Mouse (Mus musculus): Measurements from ENCODE around the gene Aplnr. TPM values are rescaled to one million over a fixed set of nuclear protein-coding genes. Genes with fewer than 3 reads are reported as not detected.

Aplnr gene
- polyA plus RNA-seq, 1 experiment from 2014 or later: 26.8 TPM

DNA sequence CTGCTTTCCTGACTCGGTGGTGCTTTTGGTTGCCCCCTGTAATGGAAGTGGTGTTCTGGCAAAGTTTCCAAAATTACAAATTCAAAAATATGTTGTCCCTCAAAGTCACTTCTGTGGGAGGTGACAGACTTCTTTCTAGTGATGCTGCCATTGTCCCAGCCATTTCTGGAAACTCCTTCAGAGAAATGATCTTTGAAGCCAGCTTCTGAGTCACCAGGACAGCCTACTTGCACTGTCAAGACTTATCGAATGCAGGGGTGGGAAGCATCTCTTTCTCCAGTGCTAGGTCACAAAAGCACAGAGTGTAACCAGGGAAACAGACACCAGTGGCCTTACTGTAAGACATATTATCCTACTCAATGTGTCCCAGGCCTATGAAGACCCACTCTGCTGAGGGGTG, 15.2 kb downstream of the Aplnr start:
- H3K4me3 ChIP-seq (ENCODE audit: control insufficient read depth in 1 of 2, insufficient read depth in 1 of 2, low read depth in 1 of 2, low read length in 2 of 2): no peak overlapping the region
- no peaks in the 10 kb centered on the region for H3K36me3 ChIP-seq (ENCODE audit: control insufficient read depth, insufficient read depth, low read length)
- no peak for ATAC-seq (ENCODE audit: insufficient number of reproducible peaks, insufficient read depth, low FRiP score, low read depth)
- H3K27ac ChIP-seq (replicated peaks in 1 of 2; ENCODE audit: control insufficient read depth in 1 of 2, insufficient read depth in 1 of 2, low read depth in 2 of 2, low read length in 2 of 2): no peak overlapping the region
- no peaks in the 10 kb centered on the region for H3K4me1 ChIP-seq (ENCODE audit: control insufficient read depth in 2 of 2, insufficient read depth in 2 of 2, low read length in 2 of 2)
- H3K9ac ChIP-seq (ENCODE audit: low read length): no peak overlapping the region
- H3K27me3 ChIP-seq (ENCODE audit: control insufficient read depth, insufficient read depth, low read length): no peaks in the 10 kb centered on the region
- WGBS: 76% methylated on average over 2 of the region's 2 CpGs
- H3K9me3 ChIP-seq (ENCODE audit: control insufficient read depth, low read length): no peaks in the 10 kb centered on the region
- H3K4me2 ChIP-seq (ENCODE audit: low read length): no peak overlapping the region

DNA sequence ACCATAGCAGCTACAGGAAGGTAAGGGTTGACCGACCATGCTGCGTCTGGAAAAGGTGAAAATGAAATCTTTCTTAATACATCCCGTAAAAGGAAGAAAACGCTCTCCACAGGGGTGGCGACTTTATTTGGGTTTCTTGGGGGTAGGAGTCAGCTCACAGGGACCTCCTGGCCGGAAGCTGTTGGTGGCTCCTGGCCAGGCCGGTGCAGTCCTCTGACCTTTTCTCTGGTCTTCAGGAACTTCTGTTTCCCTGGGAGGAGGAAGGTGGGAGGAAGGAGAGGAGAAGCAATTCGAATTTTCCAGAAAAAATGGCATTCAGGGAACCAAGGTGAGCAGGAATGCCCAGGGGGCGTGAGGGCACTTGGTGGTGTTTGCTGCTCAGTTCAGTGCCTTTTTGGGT, 19.3 kb downstream of the Aplnr start:
- Histone ChIP-seq H3K4me2 (ENCODE audit: low read length) (no peak overlapping the region), H3K36me3 (ENCODE audit: control insufficient read depth, insufficient read depth, low read length) (no peaks in the 10 kb centered on the region), H3K27me3 (ENCODE audit: control insufficient read depth, insufficient read depth, low read length) (no peaks in the 10 kb centered on the region), H3K9me3 (ENCODE audit: control insufficient read depth, low read length) (no peaks in the 10 kb centered on the region), H3K27ac (replicated peaks in 1 of 2; ENCODE audit: control insufficient read depth in 1 of 2, insufficient read depth in 1 of 2, low read depth in 2 of 2, low read length in 2 of 2) (no peak overlapping the region), H3K4me1 (ENCODE audit: control insufficient read depth in 2 of 2, insufficient read depth in 2 of 2, low read length in 2 of 2) (no peaks in the 10 kb centered on the region), H3K9ac (ENCODE audit: low read length) (no peak overlapping the region), H3K4me3 (ENCODE audit: control insufficient read depth in 1 of 2, insufficient read depth in 1 of 2, low read depth in 1 of 2, low read length in 2 of 2) (no peak overlapping the region)
- WGBS: 62% methylated on average over 9 of the region's 9 CpGs
- ATAC-seq (ENCODE audit: insufficient number of reproducible peaks, insufficient read depth, low FRiP score, low read depth): no peak

DNA sequence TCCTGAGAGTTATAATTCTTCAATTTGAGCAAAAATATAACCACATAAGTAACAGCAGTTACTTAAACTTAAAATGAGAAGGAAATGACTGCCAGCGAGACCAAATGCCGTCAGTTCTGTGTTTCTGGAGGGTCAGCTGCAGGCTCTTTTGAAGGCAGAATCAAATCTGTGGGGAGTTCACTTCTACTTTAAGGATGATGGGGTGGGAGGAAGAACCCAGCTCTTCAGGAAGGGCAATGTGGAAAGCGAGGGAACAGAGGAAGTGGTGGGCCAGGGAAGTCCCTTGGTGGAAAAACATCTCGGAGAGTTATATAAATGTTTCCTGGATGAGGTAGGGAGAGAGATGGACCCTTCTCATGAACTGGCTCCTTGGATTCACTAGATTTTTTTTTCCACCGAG, 20.1 kb downstream of the Aplnr start:
- 76% methylated on average over 5 of the region's 5 CpGs for WGBS

DNA sequence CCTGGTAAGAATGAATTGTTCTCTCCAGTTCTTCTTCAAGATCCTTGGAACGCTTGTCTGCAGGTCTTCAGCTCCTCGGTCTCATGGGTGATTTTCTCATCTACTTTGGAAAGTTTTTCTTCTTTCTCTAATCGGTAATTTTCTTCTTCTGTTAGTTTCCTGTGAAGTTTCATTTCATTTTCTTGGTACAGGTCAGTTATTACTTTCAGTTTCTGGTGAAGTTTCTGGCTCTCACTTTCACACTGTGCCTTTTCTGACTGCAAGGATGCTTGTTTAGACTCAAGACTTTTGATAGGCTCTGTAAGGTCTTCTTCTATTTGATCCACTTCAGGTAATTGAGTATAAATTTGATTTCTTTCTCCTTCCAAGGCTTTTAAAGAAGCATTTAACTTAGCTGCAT, 21.4 kb downstream of the Aplnr start:
- Histone ChIP-seq H3K4me2 (ENCODE audit: low read length) (no peak overlapping the region), H3K4me1 (ENCODE audit: control insufficient read depth in 2 of 2, insufficient read depth in 2 of 2, low read length in 2 of 2) (no peaks in the 10 kb centered on the region), H3K36me3 (ENCODE audit: control insufficient read depth, insufficient read depth, low read length) (no peaks in the 10 kb centered on the region), H3K9ac (ENCODE audit: low read length) (no peak overlapping the region), H3K27me3 (ENCODE audit: control insufficient read depth, insufficient read depth, low read length) (no peaks in the 10 kb centered on the region), H3K27ac (replicated peaks in 1 of 2; ENCODE audit: control insufficient read depth in 1 of 2, insufficient read depth in 1 of 2, low read depth in 2 of 2, low read length in 2 of 2) (no peak overlapping the region), H3K9me3 (ENCODE audit: control insufficient read depth, low read length) (no peaks in the 10 kb centered on the region), H3K4me3 (ENCODE audit: control insufficient read depth in 1 of 2, insufficient read depth in 1 of 2, low read depth in 1 of 2, low read length in 2 of 2) (no peak overlapping the region)
- WGBS: 83% methylated on average over 3 of the region's 3 CpGs
- ATAC-seq (ENCODE audit: insufficient number of reproducible peaks, insufficient read depth, low FRiP score, low read depth): no peak

More for the DNA sequence above, 20.1 kb downstream of the Aplnr start:
- Histone ChIP-seq H3K9ac (ENCODE audit: low read length) (no peak overlapping the region), H3K27ac (replicated peaks in 1 of 2; ENCODE audit: control insufficient read depth in 1 of 2, insufficient read depth in 1 of 2, low read depth in 2 of 2, low read length in 2 of 2) (no peak overlapping the region), H3K36me3 (ENCODE audit: control insufficient read depth, insufficient read depth, low read length) (no peaks in the 10 kb centered on the region), H3K4me1 (ENCODE audit: control insufficient read depth in 2 of 2, insufficient read depth in 2 of 2, low read length in 2 of 2) (no peaks in the 10 kb centered on the region), H3K9me3 (ENCODE audit: control insufficient read depth, low read length) (no peaks in the 10 kb centered on the region), H3K4me3 (ENCODE audit: control insufficient read depth in 1 of 2, insufficient read depth in 1 of 2, low read depth in 1 of 2, low read length in 2 of 2) (no peak overlapping the region), H3K4me2 (ENCODE audit: low read length) (no peak overlapping the region), H3K27me3 (ENCODE audit: control insufficient read depth, insufficient read depth, low read length) (no peaks in the 10 kb centered on the region)
- no peak for ATAC-seq (ENCODE audit: insufficient number of reproducible peaks, insufficient read depth, low FRiP score, low read depth)

DNA sequence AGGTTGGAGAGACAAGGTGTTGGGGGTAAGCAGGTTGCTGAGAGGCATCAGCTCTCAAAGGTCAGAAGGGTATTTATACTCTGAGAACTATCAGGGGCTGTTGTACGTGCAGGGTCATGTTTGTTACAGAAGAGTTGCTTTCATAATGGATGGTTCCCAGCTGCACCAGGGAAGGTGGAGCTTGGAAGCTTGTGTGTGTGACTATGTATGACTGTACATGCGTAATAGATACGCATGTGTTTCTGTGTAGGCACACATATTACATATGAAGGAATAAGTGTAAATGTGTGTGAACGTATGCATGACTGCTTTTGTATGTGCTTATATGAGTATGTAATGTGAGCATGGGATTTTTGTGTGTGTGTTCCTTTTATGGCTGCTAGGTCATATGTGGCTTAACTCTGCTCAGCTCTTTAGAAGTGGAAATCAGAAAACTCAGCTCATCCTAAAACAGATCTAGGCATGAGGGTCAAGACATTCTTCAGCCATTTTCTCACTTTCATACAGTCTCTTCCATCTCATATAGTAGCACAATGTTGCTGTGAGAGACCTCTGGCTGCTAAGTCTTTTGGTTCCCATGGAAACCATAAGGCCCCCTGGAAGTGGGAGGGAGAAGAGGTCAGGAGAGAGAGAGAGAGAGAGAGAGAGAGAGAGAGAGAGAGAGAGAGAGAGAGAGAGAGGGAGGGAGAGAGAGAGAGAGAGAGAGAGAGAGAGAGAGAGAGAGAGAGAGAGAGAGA, 25.0 kb downstream of the Aplnr start:
- H3K27ac ChIP-seq (replicated peaks in 1 of 2; ENCODE audit: control insufficient read depth in 1 of 2, insufficient read depth in 1 of 2, low read depth in 2 of 2, low read length in 2 of 2): no peak overlapping the region
- no peak for ATAC-seq (ENCODE audit: insufficient number of reproducible peaks, insufficient read depth, low FRiP score, low read depth)
- no peaks in the 10 kb centered on the region; a peak in 1 of 4 replicates for H3K4me1 ChIP-seq (ENCODE audit: control insufficient read depth in 2 of 2, insufficient read depth in 2 of 2, low read length in 2 of 2)
- WGBS: 54% methylated on average over 4 of the region's 4 CpGs
- no peak overlapping the region for H3K4me2 ChIP-seq (ENCODE audit: low read length)
- H3K4me3 ChIP-seq (ENCODE audit: control insufficient read depth in 1 of 2, insufficient read depth in 1 of 2, low read depth in 1 of 2, low read length in 2 of 2): no peak overlapping the region
- no peak overlapping the region for H3K9ac ChIP-seq (ENCODE audit: low read length)
- no peaks in the 10 kb centered on the region for H3K36me3 ChIP-seq (ENCODE audit: control insufficient read depth, insufficient read depth, low read length)
- no peaks in the 10 kb centered on the region for H3K9me3 ChIP-seq (ENCODE audit: control insufficient read depth, low read length)
- no peaks in the 10 kb centered on the region for H3K27me3 ChIP-seq (ENCODE audit: control insufficient read depth, insufficient read depth, low read length)

DNA sequence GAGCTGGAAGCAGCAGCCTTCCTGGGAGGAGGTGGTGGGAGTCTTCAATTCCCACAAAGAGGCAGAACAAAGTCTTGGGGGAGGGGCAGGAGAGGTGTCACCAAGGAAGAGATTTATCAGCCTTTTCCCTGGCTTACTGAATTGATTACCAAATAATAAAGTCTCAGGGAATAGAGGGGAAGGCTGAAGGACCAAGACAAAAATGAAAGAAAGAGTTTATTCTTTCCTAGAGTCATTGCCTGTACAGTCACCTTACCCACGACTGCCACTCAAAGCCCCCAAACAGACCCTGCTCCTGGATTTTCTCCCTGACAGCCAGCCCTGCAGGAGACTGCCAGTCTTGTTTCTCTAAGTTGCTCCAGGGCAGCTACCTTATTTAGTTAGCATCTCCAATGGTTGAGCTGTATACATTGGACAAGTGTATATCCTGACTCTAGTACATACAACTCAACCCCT, 25.6 kb downstream of the Aplnr start:
- H3K9me3 ChIP-seq (ENCODE audit: control insufficient read depth, low read length): no peaks in the 10 kb centered on the region
- no peaks in the 10 kb centered on the region for H3K36me3 ChIP-seq (ENCODE audit: control insufficient read depth, insufficient read depth, low read length)
- H3K4me1 ChIP-seq (ENCODE audit: control insufficient read depth in 2 of 2, insufficient read depth in 2 of 2, low read length in 2 of 2): no peaks in the 10 kb centered on the region; a peak in 1 of 4 replicates
- H3K4me2 ChIP-seq (ENCODE audit: low read length): no peak overlapping the region
- no peaks in the 10 kb centered on the region for H3K27me3 ChIP-seq (ENCODE audit: control insufficient read depth, insufficient read depth, low read length)
- 15% methylated on average over 1 of the region's 1 CpGs for WGBS
- ATAC-seq (ENCODE audit: insufficient number of reproducible peaks, insufficient read depth, low FRiP score, low read depth): no peak; the same call in 1 of the 2 replicates
- H3K4me3 ChIP-seq (ENCODE audit: control insufficient read depth in 1 of 2, insufficient read depth in 1 of 2, low read depth in 1 of 2, low read length in 2 of 2): no peak overlapping the region
- no peak overlapping the region for H3K9ac ChIP-seq (ENCODE audit: low read length)
- H3K27ac ChIP-seq (replicated peaks in 1 of 2; ENCODE audit: control insufficient read depth in 1 of 2, insufficient read depth in 1 of 2, low read depth in 2 of 2, low read length in 2 of 2): no peak overlapping the region

DNA sequence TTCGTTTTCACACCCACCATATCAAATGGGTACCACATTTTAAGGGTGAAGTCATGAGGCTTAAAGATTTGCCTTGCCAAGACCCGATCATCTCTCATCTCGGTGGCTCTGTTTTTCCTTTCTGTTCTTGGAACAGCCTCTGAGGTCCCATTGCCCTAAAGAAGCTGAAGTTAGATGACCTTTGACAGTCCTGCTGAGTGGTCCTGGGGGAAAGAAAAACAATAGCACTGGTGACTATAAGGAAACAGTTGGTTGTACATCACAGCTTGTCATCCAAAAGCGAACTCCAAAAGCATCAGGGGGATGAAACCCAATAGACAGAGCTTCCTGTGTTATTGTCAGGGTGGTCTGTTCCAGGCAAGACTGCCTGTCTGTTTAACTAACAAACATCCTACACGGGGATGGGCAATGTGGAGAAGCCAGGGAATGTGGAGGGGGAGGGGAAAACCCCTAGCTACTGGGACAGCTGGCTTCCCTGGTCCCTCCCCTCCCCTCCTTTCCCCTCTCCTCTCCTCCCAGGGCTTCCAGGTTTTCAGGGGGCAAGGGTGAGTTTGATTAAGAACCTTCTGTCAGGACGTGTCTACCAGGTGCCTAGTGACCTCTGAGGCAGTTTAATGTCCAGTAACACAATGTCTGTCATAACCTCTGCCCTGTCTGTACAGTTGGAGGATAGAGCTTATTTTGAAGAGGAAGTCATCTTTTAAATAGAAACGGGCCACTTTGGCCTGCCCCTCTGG, 27.5 kb downstream of the Aplnr start:
- H3K27ac ChIP-seq (replicated peaks in 1 of 2; ENCODE audit: control insufficient read depth in 1 of 2, insufficient read depth in 1 of 2, low read depth in 2 of 2, low read length in 2 of 2): no peak overlapping the region
- WGBS: 23% methylated on average over 7 of the region's 7 CpGs
- H3K9me3 ChIP-seq (ENCODE audit: control insufficient read depth, low read length): no peaks in the 10 kb centered on the region
- H3K27me3 ChIP-seq (ENCODE audit: control insufficient read depth, insufficient read depth, low read length): no peaks in the 10 kb centered on the region
- ATAC-seq (ENCODE audit: insufficient number of reproducible peaks, insufficient read depth, low FRiP score, low read depth): peak; percentile 55
- H3K4me1 ChIP-seq (ENCODE audit: control insufficient read depth in 2 of 2, insufficient read depth in 2 of 2, low read length in 2 of 2): no peaks in the 10 kb centered on the region; a peak in 2 of 4 replicates
- no peak overlapping the region for H3K9ac ChIP-seq (ENCODE audit: low read length)
- H3K36me3 ChIP-seq (ENCODE audit: control insufficient read depth, insufficient read depth, low read length): no peaks in the 10 kb centered on the region
- H3K4me3 ChIP-seq (ENCODE audit: control insufficient read depth in 1 of 2, insufficient read depth in 1 of 2, low read depth in 1 of 2, low read length in 2 of 2): no peak overlapping the region
- H3K4me2 ChIP-seq (ENCODE audit: low read length): no peak overlapping the region
